Mouse (Mus musculus) adipocyte (in vitro differentiated cells): ENCODE measurements around the gene Wdfy2.

Experiments used
- DNase-seq: peaks from one replicate; pipeline ENCODE4 v3.0.0-alpha.2; 2016; ENCODE audit warnings: low spot score

Gene Wdfy2

DNA sequence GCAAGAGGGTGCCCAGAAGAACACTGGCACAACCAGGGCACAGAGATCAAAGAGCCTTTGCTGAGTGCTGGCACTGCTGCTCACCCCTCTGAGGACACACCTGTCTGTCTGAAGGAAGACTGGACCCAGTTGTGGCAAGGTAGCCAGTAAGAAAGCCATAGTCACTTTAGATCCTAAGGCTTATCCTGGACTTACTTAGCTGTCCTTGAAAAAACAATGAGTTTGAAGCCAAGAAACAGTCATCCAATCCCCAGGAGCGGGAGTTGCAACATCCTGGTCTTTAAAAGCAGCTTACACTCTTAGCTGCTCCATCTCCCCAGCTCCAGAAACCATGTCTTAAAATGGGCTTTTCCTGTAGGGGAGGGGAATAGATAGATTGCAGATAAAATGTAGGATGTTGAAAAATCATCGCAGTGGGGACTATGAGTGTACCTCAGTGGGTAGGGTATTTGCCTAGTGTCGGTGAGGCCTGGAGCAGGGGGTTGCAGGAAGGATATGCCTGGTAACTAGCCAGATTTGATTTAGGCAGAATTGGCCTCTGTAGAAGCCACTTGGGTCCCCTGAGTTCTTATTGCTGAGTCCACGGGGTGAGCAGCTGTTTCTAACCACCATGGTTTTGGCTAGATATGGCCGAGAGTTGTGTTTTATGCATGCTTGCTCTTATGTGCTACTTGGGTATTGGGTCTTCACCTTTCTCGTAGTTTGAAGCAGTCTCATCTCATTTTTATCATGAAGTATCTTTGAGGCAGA is 99.3 kb downstream of the Wdfy2 start:
- DNase-seq: peak; percentile 69

DNA sequence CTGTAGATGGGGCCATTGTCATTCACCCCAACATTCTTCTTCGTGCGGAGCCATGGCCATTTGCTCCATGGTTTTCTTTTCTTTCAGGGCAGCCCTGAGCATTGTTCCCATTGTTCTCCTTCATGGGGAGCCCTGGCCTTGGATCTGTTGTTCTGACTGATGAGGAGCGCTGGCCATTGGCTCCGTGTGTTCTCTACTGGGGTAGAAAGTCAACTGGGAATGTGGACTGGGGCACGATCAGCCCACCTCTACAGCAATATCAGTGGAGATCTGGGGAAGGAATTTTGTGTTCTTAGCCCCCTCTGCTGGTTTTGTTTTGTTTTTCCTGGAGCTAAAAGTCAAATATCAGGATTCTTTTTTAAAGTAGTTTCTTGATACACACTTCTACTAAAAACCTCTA is 100.2 kb downstream of the Wdfy2 start:
- peak; percentile 28 for DNase-seq

DNA sequence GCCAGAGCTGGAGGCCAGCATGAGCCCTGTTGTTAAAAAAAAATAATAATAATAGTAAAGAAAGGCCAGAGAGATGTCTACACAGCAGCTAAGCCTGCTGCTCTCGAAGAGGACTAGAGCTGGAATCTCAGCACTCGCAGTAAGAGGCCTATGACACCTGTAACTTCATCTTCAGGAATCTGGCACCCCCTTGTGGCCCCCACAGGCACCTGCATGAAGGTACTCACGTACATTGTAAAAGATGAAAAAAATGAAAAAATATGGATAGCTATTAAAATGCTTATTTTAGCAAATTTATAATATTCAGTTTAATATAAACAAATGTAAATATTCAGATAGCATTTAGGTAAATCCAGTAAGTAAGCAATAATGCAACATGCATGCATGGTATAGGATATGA is 102.0 kb downstream of the Wdfy2 start:
- DNase-seq: no peak

DNA sequence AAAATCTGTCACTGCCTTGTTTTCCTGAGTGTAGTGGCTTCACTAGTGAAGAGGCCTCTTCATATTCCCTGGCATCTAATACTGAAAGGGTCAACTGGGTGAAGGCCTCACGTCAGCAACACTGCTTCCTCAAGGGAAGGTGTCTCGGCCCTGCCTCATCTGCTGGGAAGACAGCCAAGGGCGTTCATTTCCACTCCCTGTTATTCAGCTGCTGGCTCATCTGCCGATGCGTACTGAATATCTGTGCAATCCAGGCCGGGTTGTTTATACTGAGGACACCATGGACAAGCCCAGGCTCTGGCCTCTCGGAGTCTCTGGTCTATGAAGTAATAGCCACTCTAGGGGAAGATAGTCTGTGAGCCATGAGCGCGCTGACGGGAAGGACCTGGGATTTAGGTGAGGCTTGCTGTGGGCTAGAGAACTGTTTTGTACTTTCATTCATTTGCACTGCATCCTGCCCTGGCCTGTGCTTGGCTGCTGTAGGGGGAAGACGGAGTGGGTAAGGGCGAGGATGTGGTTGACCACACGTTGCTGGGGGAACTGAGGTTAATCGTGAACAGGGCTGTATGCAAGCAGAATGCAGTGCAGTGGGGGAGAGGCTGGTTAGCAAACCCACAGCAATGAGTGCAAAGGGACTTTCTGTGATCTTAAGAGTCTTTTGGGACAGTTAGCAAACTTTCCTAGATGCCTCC is 103.1 kb downstream of the Wdfy2 start:
- DNase-seq: peak; percentile 59

DNA sequence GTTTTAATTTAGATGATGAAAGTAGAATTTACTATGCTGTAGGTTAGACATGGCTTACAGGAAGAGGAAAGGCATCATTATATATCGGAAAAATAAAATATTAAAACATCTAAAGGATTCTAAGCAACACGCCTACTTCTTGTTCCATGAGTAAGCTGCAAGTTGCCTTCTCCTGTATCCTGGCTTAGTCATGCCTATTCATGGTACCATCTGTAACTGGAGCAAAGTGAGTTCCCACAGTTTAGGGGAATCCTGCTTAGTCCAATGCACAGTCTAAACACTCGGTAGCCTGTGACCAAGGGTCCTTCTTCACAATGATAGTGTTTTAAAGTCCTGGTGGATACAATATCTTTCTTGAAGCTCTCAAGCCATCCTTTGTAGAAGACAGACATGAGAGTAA is 109.3 kb downstream of the Wdfy2 start:
- DNase-seq: no peak

DNA sequence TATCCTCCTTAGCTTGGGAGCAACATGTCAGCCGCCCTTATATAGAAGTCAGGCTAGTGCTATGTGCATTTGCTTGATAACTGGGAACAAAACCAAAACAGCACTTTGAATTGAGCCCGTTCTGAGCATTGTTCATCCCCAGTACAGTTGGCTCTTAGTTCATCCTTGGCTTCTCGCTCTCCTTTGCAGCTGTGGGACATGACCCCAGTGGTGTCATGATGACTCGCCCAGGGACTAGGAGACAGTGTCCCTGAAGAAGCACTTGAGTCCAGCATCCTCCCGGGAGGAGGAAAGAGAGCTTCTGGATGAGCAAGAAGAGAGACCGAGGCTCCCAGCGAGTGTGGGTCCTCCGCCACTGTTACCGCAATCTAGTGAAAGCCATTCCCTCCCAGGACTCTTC is 118.6 kb downstream of the Wdfy2 start:
- DNase-seq: no peak

DNA sequence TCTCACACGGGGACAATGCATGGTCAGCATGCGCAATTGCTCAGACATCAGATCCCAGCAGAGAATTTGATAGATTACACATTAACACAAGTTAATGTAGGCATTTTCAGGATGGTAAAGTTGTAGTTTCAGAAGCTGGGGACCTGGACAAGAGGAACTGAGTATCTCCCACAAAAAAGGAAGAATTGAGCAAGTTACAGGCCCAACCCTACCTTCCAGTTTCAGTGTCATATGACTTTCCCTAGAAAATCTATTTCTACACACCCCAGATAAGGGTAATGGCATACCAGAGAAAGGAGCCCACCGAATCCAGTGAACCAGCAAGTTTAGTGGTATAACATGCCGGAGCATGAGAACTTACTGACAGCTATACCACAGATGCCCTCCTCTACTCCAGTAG is 126.2 kb downstream of the Wdfy2 start:
- DNase-seq: no peak

DNA sequence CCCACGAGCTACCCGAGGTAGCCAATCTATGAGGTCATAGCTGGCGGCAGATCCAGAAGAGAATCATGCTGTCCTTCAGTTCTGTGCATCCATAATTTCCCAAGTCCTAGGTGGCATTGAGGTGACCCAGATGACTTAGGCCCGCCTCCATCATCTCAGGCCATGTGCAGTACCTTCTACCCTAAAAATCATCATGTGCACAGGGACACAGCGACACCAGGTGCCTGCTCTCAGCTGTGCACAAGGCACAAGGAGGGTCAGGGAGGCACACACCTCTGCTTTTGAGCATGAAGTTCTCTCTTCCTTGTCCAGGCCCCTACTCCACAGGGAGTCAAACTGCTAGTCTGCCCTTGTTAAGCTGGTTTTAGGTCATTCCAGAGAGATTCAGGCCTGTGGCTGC is 127.9 kb downstream of the Wdfy2 start:
- no peak for DNase-seq

DNA sequence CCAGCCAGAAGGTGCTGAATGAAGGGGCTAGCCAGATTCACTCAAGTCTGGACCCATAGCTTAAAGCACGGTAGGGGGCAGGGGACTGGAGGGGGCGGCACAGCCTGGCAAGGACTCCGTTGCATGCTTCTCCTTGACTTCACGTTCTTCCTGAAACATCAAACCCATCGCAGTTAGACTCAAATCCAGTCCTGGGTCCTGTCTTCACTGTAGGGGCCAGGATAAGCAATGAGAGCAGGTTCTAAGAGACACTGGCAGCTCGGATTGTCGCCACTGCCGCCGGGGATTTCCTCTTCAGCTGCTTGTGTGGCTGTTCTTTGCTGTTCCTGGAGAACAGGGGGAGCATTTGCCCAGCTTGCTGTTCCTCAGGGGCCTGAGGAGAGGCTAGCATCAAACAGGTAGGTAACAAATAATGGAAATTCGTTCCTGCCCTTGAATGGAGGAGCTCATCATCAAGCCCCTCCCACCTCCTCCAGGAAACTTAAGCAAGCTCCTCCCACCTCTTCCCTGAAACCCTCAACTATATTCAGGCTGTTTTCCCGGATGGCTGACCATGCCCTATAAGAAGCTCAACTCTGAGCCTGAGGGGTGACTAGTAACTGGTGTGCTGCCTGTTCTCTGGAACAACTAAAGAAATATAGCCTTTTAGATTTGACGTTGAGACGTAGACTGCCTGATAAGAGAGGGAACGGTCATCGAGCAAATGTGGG is 128.5 kb downstream of the Wdfy2 start:
- no peak for DNase-seq

DNA sequence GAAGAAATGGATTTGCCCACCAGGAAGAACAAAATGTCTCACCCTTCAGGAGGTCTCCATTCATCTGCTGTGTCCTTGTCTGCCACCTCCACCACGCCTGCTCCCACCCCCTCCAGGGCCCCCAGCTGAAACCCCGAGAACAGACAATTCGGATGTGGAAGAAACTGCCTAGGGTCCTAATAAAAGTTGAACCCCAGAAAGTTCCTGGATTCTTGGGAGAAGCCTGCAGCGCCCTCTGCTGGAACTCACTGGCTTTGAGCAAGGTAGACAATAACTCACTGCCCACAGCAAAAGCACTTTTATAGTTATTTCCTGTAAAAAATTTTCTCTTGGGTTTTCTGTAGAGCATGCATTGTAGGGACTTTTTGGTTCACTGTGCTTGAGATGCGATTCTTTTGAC is 137.6 kb downstream of the Wdfy2 start:
- DNase-seq: peak; percentile 43

DNA sequence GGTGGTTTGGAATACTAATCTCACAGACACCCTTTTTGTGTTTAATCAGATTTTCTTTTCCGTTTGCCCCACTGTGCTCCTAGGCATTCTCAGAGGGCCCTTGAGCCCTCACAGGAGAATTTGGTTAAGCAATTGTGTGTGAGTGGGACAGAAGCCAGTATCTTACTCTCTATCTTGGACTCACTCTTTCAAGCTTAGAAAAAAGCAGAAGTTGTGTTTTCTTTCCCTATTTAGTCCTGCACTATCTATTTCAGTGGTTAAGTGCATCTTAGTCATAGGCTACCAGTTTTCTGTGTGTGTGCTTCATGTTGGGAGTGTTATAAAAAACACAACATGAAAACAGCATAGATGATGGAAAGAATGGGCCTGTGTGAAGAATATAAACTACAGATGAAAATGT is 142.3 kb downstream of the Wdfy2 start:
- DNase-seq: no peak

DNA sequence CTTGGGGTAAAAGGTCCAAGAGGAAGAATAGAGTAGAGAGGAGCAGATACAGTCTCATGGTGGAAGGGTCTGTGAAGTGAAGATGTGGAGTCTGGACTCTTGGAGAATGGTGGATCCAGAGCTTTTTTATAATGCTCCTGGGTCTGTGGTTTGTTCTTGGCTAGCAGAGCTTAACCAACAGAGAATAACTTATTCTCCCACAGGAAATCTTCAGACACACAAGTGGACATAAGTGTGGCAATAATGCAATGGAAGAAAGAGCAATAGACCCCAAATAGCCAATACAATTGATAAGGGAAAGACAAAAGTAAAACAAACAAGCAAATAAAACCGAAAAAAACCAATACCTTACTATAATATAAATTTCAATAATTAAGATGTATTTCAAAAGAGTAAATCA is 146.9 kb downstream of the Wdfy2 start, which contains the start of gene Defb48:
Gene Defb48 (minus strand): TSS at position 101 of the 400 bp plus-strand sequence.
- no peak for DNase-seq

DNA sequence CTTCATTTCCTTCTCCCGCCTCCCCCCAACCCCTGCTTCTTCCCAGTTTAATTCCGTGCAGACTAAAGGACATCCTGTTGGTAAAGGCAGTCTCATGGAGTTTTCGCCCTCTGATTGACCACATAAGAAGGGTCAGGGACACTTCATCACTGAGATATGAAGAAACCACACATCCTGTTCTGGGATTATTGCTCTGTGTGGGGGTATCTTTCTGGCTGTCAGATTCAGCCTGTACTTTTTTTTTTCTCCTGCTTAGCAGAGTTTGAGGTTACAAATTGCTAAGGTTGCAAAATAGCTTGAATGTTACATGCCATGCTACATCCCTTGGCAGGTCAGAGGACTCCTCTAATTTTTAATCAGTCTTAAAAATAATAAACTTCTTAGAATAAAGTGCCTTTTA is 153.8 kb downstream of the Wdfy2 start:
- DNase-seq: no peak

DNA sequence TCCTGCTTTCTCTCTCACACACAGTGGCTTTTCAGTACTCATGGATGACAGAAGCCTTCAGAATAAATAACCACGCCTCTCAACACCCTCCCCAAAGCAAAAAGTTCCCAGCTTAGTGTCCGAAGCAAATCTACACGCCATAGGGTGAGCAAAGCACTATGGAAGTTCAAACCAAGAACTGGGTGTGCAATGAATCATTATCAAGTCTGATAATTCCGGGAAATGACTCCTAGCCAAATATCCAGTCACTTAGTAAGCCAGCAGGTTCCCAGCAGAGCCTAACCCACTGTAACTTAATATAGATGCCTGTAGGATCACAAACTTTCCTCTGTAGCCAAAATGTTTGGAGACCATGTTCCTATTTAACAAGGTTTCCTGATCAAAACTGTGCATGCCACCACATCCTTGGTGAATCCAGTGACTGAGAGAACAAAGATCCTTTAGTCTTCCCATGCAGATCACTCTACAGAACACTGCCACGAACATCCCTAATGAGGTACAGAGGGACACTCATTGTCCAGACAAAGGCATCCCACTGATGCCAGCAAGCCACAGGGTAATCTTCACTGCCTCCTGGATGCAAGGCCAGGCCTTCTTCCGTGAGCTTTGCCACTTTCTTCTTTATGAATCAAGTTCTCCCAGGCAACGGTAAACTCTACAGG is 154.5 kb downstream of the Wdfy2 start:
- no peak for DNase-seq

DNA sequence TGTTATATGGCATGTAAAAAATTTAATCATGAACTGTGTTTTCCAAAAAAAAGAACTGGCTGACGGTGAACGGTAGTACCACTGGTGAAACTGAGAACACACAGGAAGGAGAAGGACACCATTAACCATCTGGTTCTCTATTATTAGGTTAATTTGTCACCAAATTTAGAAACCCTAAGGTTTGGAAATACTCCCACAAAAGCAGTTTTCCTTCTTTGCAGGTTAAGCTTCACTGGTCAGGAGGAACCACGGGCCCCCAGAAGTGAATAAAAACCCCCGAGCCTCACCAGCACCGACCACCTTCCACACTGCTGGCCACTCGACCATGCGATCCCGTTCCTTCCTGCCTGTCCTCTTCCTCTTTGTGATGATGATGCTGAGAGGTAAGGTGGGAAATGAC is 160.3 kb downstream of the Wdfy2 start, which contains the start of gene Defb47:
Gene Defb47 (plus strand): TSS at position 301 of the 400 bp plus-strand sequence.
- no peak for DNase-seq

DNA sequence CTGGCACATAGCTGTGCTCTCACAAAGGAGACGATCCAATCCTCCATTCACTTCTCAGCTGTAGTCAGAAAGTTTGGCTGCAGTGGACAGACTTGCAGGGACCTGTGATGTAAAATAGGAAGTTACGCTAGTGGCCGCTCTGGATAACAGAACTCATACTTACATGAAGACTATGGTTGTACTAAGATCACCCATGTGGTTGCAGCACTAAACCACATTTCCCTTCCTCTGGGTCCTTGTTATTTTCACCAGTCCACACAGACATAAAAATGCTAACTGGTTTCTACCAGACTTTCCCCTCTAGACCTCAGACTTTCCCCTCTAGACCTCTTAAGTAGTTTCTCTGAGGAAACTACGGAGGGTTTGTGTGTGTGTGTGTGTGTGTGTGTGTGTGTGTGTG is 161.5 kb downstream of the Wdfy2 start:
- DNase-seq: no peak

DNA sequence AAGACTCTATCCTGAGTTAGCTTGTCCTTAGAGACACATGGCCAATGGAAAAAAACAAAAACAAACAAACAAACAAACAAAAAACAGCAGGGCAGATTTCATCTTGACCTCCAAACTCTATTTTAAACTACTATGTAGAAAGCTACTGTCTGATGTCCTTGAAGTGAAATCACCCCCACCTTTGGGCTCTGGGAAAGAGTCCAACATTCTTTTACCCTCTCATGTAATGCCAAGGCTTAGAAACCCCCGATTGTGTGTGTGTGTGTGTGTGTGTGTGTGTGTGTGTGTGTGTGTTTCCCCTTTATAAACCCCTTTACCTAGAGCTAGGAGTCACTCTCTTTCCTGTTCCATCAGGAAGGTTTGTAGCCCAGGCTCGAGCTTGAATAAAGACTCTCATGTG is 165.1 kb downstream of the Wdfy2 start:
- DNase-seq: no peak
